8 mouse cellular contexts compared by ENCODE assay signal in genomic region chrX:7473814-7474213, GRCm38 (mm10).
DNase-seq lines count a peak whose midpoint lies in the region; ATAC-seq and TF ChIP-seq lines count a peak whose summit lies in the region.

No protein-coding gene starts in this region.

- no peaks in the 10 kb centered on the region for H3K27me3 ChIP-seq in CH12.LX (replicated peaks)
- H3K27me3 ChIP-seq in cerebellum, adult 2 months (ENCODE audit: control insufficient read depth, insufficient read depth, low read length): no peaks in the 10 kb centered on the region

- H3K4me2 ChIP-seq in CH12.LX (ENCODE audit: insufficient read depth, low read depth, poor library complexity, severe bottlenecking): no peak overlapping the region; the same call in 1 of the 2 replicates

- peaks cover 0 to 3% of the 10 kb centered on the region in 2 experiments; a peak in 1 of 4 replicates for H3K4me1 ChIP-seq in CH12.LX (ENCODE audit: control insufficient read depth in 1 of 2, insufficient read depth in 2 of 2)
- H3K4me1 ChIP-seq in cerebellum, adult 2 months (ENCODE audit: control insufficient read depth, insufficient read depth, low read length): peaks cover 8% of the 10 kb centered on the region; the same call in 1 of the 2 replicates

- no peak overlapping the region for H3K27ac ChIP-seq in gastrocnemius, adult 2 months
- H3K27ac ChIP-seq in CH12.LX (ENCODE audit: insufficient read depth, low read depth): no peak overlapping the region
- no peak overlapping the region for H3K27ac ChIP-seq in cerebellum, adult 2 months (ENCODE audit: insufficient read depth, low read length)

- dilution Hi-C loops in CH12.LX (cut with MboI; ENCODE audit: extremely low pct_ligation_motif_present, extremely low pct_unique_long_range_greater_than_20kb, low sequenced_read_pairs): no loop called here

- H3K9me3 ChIP-seq in CH12.LX (replicated peaks; ENCODE audit: low read length): no peaks in the 10 kb centered on the region

- TF ChIP-seq RAD21 in CH12.LX (IDR thresholded peaks at IDR 0.05; ENCODE audit: low read depth, low read length): peak; percentile 78

- TF ChIP-seq EP300 in CH12.LX (IDR thresholded peaks at IDR 0.05; ENCODE audit: low read length): no peak

- ATAC-seq in erythroblast, adult 5-6 weeks (replicated peaks; ENCODE audit: low FRiP score, poor library complexity, severe bottlenecking): no peak

- no peak overlapping the region for H3K9ac ChIP-seq in CH12.LX (ENCODE audit: insufficient read depth, low read depth)

- intact Hi-C loops in gastrocnemius, adult 2 months (cut with DNase I): no loop called here
- intact Hi-C loops in left cerebral cortex, postnatal 14 days (cut with DNase I): loop anchor here (2.0 to 10.0 kb wide), 2 partner anchors 101 to 171 kb away; partner anchors contain the start of genes Foxp3 and Ppp1r3f

- no peak for DNase-seq in gastrocnemius, adult 2 months
- DNase-seq in gastrocnemius, postnatal 4 days (ENCODE audit: low spot score in 2 of 2): no peak
- DNase-seq in CH12.LX (ENCODE audit: extremely low read depth): peak; percentile 29
- DNase-seq in cerebellum, adult 2 months: peak; percentile 56 to 63
- peak; percentile 15 to 54 for DNase-seq in frontal cortex, postnatal 36 days (ENCODE audit: low spot score in 2 of 2)
- DNase-seq in left cerebral cortex, postnatal 14 days (ENCODE audit: low spot score in 2 of 2): peak; percentile 49 to 53
- DNase-seq in neural tube, embryonic 10.5 days (ENCODE audit: extremely low spot score, low spot score): peak; percentile 17

- TF ChIP-seq CTCF in gastrocnemius, adult 2 months (IDR thresholded peaks at IDR 0.05): peak; percentile 58
- peak in 1 of 2 experiments; percentile 72; a peak in 3 of 4 replicates for TF ChIP-seq CTCF in CH12.LX (conservative IDR thresholded peaks at IDR 0.05 in 1 of 2, IDR thresholded peaks at IDR 0.05 in 1 of 2; ENCODE audit: low read depth in 2 of 2, low read length in 2 of 2)
- peak; percentile 78 for TF ChIP-seq CTCF in cerebellum, adult 2 months (IDR thresholded peaks at IDR 0.05; ENCODE audit: borderline replicate concordance, insufficient read depth, low read depth, low read length)

- WGBS in cerebellum, adult 2 months: 7% methylated on average over 2 of the region's 2 CpGs

- in situ Hi-C loops in CH12.LX (cut with MboI; ENCODE audit: low pct_ligation_motif_present, low pct_unique_long_range_greater_than_20kb, low sequenced_read_pairs): no loop called here

- H3K79me2 ChIP-seq in CH12.LX (replicated peaks; ENCODE audit: control insufficient read depth, extremely low read depth, insufficient read depth, poor library complexity, severe bottlenecking): no peaks in the 10 kb centered on the region

- H3K4me3 ChIP-seq in gastrocnemius, adult 2 months: no peak overlapping the region
- no peak overlapping the region for H3K4me3 ChIP-seq in CH12.LX (replicated peaks in 1 of 3; ENCODE audit: low read depth in 2 of 3, low read length in 2 of 3, poor library complexity in 1 of 3)
- no peak overlapping the region for H3K4me3 ChIP-seq in cerebellum, adult 2 months (replicated peaks; ENCODE audit: insufficient read depth, low read depth, low read length)

- no peak for TF ChIP-seq POLR2A in CH12.LX (IDR thresholded peaks at IDR 0.05; ENCODE audit: low read depth, low read length)
- no peak for TF ChIP-seq POLR2A in cerebellum, adult 2 months (IDR thresholded peaks at IDR 0.05; ENCODE audit: borderline replicate concordance, insufficient read depth, low read length)

- no peaks in the 10 kb centered on the region for H3K36me3 ChIP-seq in CH12.LX (replicated peaks in 1 of 2; ENCODE audit: control insufficient read depth in 1 of 2, insufficient read depth in 1 of 2, low read length in 1 of 2)

TF ChIP-seq in CH12.LX, 34 proteins besides CTCF, POLR2A, EP300 and RAD21:
- no peak for TF ChIP-seq MXI1 (IDR thresholded peaks at IDR 0.05; ENCODE audit: low read depth, low read length)
- peak; percentile 62 for TF ChIP-seq SMC3 (IDR thresholded peaks at IDR 0.05; ENCODE audit: low read depth, low read length)
- TF ChIP-seq NRF1 (IDR thresholded peaks at IDR 0.05; ENCODE audit: low read depth, low read length): no peak

Comparison
In these comparisons a context has a peak if more than half of its experiments do, and no peak if none do; other contexts are left out.
1. DNase-seq: peak in CH12.LX (single experiment), cerebellum, adult 2 months (2 of 2), frontal cortex, postnatal 36 days (2 of 2), left cerebral cortex, postnatal 14 days (2 of 2) and neural tube, embryonic 10.5 days (single experiment); none in gastrocnemius, adult 2 months (single experiment) and gastrocnemius, postnatal 4 days (0 of 2).